Mouse (Mus musculus) kidney, adult 2 months (tissue): ENCODE results near the gene F2.

Experiments
- CTCF ChIP-seq: fragments of 200-500 bp; conservative IDR thresholded peaks from 2 replicates; pipeline ENCODE4 v1.5.1; 2011; ENCODE audit warnings: low read depth, mild to moderate bottlenecking, control low read depth, low read length, moderate library complexity, mixed read lengths; ENCODE audit not compliant: insufficient read depth, insufficient read length
- POLR2A ChIP-seq: fragments of 200-500 bp; IDR thresholded peaks from one replicate; pipeline ENCODE4 v1.6.1; 2011; ENCODE audit warnings: low read depth, low read length, control low read depth

- TF ChIP-seq CTCF: no peak
- no peak for TF ChIP-seq POLR2A
These were observed 12.9 kb upstream of the F2 start for GRCm38 (mm10) chr2:91649152-91649551.
